Mouse (Mus musculus): ENCODE results near the gene Scarf2.
A peak's percentile ranks its signal among the peaks of the same experiment; 100 is the strongest.

Gene Scarf2

DNA sequence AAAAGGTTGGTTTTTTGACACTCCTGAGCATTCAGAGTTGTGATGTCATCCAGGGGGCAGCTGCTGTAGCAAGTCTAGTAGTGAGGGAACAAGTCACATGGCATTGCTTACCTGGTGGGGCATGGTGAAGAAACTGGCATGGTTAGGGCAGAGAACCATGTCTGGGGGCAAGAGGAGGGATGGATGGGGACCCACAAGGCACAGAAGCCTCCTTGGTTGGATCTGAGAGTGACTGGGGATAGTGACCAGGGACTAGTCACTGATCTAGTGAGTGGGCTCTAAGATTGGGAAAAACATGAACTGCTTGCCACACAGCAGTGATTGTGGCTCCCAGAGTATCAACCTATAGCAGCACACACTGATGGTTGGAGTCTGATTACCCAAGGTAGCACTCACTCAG lies 2.5 kb downstream of the Scarf2 start:
- DNase-seq (ENCODE audit: low spot score) = no peak

DNA sequence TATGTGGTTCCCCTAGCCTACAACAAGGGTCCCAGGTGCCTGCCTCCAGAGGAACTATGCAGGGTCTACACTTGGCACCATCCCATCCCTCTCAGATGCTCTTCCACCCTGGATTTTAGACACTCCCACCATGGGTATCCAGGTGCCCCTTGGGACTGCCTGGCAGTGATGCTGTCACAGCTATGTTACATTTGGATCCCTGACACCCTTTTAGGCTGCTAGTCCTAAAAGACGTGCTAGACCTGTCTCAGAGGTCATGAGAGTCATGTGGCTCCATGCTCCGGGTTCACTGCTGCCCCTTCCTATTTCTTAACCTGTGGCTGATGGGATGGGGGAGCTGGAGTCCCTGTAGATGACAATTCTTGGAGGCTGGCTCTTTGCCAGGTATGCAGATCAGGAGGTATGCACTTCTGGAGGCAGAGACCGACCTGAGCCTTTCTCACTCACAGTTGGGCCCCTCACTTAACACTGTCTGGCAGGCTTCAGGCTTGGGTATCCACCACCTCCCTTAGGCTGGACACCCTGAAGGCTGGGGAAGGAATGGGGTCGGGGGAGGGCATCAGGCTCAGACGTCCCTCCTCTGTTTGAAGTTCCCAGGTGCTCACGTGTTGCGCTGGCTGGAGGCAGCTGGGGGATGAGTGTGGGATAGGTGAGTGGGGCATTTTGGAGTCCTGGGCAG lies 4.8 kb downstream of the Scarf2 start:
- no peak for DNase-seq (ENCODE audit: low spot score)

DNA sequence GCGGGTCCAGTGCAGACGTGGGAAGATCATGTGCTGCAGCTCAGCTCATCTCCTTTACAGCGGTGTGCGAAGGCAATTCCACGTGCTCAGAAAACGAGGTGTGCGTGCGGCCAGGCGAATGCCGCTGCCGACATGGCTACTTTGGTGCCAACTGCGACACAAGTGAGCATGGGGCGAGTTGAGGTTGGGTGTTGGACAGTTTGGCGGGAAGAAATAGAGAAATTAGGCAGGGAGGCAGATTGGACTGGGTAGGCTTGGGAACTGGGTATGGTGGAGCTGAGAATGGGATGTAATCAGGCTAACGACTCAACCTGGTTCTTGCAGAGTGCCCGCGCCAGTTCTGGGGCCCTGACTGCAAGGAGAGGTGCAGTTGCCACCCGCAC lies 5.4 kb downstream of the Scarf2 start:
- DNase-seq (ENCODE audit: low spot score) = no peak

DNA sequence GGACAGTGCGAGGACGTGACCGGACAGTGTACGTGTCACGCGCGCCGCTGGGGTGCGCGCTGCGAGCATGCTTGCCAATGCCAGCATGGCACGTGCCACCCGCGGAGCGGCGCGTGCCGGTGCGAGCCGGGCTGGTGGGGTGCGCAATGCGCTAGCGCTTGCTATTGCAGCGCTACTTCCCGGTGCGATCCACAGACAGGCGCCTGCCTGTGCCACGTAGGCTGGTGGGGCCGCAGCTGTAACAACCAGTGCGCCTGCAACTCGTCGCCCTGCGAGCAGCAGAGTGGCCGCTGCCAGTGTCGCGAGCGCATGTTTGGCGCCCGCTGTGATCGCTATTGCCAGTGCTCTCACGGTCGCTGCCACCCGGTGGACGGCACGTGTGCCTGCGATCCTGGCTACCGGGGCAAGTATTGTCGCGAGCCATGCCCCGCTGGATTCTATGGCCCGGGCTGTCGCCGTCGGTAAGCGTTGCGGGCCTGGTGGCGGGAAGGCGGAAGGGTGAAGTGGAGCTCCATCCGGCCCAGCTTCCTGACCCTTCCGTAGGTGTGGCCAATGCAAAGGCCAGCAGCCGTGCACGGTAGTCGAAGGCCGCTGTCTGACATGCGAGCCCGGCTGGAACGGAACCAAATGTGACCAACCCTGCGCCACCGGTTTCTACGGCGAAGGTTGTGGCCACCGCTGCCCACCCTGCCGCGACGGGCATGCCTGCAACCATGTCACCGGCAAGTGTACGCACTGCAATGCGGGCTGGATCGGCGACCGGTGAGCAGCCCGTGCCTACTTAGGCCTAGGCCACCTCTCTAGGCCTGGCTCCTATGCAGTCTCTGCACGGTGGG lies 6.0 kb downstream of the Scarf2 start:
- DNase-seq (ENCODE audit: low spot score) = peak; percentile 33

DNA sequence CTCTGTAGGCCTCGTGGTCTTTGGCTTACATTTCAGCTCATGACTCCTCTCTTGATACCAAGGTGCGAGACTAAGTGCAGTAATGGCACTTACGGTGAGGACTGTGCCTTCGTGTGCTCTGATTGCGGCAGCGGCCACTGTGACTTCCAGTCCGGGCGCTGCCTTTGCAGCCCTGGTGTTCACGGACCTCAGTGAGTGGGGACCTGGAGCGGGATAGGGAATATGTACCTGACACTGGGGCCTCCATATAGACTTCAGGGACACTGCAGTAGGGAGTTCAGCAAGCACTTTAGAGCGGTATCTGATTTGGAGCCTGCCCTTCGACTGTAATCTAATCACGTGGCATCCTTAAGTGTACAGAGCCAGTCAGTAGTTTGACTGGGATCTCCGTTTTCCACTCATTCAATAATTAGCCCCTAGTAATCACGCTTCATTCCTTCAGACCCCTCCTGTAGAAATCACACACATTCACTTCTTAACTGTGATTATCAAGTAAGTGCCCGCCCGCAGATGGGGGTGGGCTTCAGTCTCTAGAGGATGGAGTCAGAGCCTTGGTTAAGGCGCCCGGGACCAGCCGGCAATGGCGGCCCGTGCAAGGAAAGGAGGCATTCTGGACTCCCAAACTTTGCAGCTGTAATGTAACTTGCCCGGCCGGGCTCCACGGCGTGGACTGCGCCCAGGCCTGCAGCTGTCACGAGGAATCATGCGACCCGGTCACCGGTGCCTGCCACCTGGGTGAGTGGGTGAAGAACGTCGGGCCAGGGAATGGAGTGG lies 6.8 kb downstream of the Scarf2 start:
- DNase-seq (ENCODE audit: low spot score) = no peak

DNA sequence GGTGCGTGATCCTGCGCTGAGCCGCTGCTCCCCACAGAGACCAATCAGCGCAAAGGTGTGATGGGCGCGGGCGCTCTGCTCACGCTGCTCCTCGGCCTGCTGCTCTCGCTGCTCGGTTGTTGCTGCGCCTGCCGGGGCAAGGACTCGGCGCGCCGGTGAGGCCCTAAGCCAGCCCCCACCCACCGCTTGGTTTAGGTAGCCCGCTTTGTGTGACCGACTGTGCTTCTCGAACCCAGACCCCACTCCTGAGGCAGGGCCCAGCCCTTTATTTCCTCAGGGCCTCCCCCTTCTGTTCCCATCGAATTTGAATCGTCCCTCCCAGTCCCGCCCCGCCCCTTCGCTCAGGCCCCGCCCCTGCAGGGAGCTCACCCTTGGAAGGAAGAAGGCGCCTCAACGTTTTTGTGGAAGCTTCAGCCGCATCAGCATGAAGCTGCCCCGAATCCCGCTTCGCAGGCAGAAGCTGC lies 7.4 kb downstream of the Scarf2 start:
- no peak for DNase-seq (ENCODE audit: low spot score)

DNA sequence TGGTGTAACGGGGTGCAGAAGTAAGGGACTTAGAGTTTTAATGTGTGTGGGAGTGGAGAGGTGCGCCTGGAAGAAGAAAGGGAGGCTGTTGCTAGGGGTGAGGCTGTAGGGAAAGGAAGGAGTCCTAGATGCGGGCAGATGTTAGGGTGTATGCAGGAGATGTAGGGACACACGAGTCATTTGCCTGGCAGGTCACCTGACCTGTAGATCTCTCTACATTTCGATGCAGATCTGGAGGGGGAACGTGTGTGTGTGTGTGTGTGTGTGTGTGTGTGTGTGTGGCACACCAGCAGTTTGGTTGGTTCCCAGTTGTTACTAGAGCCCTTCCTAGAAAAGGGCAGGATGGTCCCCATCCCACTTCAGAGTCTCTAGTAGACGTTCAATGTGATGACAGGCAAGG lies 7.9 kb downstream of the Scarf2 start:
- no peak for DNase-seq (ENCODE audit: low spot score)

DNA sequence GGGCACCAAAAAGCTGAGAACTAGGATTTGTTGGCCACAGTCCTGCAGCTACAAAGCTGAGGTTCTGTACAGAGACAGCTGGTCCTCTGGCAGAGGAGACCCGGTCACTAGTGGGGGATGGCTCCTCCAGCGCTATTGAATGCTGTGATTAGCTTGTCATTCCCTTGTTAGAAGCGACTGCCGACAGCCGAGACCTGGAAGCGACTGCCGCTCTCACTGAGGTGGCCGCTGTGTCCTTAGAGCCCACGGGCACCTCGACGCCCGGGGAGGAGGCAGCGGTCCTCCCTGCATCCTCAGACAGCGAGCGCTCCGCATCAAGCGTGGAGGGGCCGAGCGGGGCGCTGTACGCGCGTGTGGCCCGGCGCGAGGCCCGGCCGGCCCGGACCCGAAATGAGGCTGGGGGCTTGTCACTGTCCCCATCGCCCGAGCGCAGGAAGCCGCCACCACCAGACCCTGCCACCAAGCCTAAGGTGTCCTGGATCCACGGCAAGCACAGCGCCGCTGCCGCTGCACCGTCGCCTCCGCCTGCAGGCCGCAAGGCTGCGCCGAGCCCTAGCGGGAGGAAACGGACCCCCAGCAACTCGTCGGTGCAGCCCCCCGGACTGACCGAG lies 9.6 kb downstream of the Scarf2 start:
- no peak for DNase-seq (ENCODE audit: low spot score)

DNA sequence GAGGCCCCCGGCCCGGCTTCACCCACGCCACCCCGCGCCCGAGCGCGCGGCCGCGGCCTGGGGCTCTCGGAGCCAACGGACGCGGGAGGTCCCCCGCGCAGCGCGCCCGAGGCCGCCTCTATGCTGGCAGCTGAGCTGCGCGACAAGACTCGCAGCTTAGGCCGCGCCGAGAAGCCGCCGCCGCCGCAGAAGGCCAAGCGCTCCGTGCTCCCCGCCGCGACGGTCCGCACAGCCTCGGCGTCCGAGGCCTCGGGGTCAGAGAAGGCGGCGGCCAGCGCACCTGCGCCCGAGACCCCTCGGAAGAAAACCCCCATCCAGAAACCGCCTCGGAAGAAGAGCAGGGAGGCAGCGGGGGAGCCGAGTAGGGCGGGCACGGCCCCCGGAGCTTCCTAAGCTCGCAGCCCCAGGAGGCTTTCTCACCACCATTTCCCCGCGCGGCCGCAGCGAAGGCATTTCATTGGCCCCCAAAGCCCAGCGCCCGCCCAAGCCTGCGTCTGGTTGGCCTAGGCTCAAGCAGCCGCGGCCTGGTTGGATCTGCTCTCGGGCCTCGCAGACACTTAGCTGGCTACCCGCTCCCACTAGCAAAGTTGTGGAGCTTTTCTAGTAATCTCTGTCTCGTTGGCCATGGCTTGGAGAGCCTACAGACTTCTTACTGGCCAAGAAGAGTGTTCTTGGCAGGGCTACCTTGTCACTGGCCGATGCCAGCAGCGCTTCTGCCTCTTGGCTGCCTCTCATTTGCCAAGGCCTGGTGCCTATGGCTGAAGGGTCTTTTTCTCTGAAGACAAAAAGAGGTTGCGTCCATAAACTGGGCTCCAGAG lies 10.3 kb downstream of the Scarf2 start:
- peak; percentile 82 for DNase-seq (ENCODE audit: low spot score)

DNA sequence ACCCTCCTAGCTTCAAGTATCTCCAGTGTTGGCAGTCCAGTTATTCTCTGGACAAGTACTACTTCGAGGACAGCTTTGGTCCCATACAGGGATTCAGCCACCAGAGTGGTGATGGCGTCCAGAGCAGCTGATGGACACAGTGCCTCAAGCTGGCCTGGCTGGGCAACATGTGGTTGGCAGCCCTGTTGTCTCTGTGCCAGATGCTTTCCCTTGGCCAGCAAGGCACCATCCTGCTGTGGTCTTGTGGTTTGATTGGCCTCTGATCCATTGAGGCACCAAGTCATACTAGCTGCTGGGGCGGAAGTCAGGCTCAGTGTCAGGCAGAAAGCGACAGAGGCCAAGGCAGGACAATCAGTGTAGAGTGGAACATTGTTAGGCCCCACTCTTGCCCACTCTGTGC lies 12.0 kb downstream of the Scarf2 start:
- no peak for DNase-seq (ENCODE audit: low spot score)

DNA sequence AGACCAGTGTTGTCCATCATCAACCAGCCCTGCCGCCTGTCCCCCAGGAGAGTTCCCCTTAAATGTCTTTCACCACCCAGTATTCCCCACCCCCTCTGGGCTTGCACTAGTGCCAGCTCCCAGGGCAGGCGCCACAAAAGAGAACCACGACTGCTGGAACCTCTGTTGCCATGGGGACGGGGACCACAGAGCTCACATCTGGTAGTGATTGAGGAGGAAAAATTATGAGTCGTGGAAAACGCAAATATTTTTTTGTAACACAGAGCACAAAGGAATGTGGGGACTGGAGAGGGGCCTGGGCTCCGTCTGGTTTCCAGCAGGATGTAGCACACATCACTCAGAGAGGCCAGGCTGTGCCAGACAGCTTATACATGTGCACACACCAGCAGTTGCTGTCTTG lies 12.6 kb downstream of the Scarf2 start:
- peak; percentile 37 for DNase-seq (ENCODE audit: low spot score)

DNA sequence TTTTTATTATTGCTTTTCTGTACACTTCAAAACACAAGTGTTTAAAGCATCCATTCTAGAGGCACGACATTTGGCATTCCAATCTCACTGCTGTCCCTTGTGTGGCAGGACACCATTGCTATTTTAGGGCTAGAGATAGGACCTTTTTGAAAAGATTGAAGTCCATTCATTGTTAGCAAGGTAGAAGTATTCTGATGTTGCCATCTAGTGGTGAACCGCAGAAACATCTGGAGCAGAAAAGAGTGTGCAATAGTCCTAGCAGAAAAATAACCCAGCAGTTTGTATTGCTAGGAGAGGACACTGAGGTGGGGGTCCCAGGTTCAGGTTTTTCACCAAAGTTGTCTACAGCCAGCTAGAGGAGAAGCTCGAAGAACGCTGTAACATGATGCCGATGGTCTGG lies 15.0 kb downstream of the Scarf2 start:
- peak; percentile 37 for DNase-seq (ENCODE audit: low spot score)

DNA sequence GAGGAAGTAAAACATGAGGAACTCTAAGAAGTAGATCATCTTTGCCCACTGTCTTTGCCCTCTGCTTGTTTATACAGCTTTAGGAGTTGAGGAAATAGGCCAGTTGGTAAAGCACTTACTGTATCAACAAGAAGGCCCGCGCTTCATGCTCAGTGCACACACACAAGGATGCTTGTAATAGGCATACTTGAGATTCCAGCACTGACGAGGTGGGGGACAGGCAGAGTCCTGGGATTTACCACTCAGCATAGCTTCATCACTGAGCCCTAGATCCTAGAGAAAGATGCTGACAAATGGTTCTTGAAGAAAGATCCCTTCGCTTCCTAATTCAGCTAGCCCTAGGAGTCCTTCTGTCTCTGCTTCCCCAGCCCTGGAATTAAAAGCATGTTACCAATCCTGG lies 16.1 kb downstream of the Scarf2 start:
- DNase-seq (ENCODE audit: low spot score) = no peak

DNA sequence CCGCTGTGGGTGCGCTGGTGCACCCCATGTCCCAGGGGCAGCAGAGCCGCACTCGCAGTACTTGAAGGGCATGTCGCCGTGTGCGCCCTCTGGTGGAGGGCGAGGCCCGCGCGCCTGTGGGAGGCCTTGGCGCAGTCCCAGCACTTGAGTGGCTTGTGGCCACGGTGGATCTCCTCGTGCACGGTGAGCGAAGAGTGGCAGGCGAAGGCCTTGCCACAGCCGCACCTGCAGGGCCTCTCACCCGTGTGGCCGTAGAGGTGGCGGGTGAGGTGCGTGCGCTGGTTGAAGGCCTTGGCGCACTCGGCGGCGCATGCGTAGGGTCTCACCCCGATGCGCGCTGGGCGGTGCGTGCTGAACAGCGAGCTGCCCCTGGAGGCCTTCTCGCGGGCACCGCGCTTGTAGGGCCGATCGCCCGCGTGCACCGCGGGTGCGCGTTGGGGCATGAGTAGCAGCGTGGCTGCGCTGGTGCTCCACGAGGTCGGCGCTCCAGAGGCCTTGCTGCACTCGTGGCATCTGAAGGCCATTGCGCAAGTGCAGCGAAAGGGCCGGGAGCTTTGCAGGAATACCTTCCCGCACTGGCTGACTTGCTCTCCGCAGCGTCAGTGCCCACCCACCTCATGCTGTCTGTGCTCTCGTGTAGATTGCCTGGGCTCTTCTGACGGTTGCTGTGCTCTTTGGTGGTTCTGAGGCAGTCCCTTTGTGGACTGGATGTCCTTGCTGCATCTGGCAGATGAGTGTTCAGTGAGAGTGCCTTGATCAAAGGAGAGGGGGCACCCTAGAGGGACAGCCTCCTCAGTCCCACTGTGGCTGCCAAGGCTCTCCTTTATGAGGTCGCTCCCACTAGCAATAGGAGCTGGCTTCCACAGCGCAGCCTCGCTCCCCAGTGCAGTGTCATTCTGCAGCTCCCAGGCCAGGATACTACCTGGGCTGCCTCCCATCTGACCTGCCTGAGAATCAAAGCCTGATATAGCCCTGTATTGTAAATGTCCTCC lies 18.6 kb downstream of the Scarf2 start:
- DNase-seq (ENCODE audit: low spot score) = peak; percentile 63

DNA sequence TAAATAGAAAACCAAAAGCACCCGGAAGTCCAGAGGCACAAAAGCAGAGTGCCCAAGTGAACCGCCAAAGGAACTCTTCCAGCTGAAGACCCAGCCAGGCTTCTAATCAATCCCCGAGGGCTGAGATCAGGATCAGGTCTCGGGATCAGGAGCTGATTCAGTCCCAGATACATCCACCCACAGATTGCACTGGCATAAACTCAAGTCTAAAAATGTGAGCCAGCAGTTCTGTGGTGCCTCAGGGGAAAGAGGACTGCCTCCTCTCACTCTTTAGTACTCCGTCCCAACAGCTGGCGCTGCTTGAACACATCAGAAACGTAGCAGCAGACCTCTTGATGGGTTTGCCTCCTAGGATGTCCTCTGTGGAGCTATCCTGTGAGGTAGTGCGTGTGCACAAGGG lies 19.4 kb downstream of the Scarf2 start:
- DNase-seq (ENCODE audit: low spot score) = no peak

DNA sequence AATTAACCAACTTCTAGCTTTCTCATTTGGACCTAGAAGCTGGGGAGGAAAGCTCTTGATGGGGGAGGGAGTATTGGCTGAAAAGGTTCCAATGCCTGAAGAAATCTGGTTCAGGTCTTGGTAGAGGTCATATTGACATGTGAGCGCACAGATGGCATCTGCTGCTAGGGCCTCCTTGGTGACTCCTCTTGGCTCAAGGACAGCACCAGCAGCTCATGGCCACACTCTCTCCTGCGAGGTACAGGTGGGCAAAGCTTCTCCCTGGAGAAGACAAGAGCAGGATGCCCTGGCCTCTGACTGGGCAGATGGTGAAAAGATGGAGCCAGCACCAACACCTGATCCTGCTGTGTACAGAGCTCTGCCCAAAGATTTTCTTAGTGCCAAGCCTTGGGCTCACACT lies 29.4 kb downstream of the Scarf2 start:
- no peak for DNase-seq (ENCODE audit: low spot score)

DNA sequence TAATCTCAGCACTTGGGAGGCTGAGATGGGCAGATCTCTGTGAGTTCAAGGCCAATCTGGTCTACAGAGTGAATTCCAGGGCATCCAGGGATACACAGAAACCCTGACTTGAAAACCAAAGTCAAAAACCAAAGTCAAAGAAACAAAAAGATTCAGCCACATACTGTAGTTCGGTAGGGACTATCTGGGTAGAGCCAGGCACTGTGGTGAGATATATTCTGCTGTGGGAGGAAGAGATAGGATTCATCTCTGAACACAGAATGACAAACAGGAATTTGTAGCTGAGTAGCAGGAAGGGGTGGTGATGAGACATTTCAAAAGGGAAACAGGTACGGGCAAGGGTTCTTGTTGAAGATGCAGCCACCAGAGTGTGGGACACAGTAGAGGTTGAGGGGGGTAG lies 31.1 kb downstream of the Scarf2 start:
- no peak for DNase-seq (ENCODE audit: low spot score)

DNA sequence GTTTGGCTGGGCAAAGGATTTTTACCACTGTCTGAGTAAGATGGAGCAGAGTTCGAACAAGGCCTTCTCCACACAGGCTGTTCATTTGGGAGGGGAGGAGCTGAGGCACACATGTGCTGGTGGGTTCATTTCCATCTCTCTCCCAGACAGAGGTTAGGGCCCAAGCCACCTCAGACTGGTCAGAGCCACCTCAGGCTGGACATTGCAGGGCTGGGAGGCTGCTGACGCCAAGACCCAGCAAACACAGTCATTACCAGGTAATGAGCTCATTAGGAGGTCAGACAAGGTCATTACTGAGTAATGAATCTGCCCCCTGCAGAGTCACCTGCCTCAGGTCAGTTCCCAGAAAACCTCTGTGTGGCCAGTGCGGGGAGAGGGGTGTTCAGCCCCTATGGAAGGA lies 31.8 kb downstream of the Scarf2 start:
- DNase-seq (ENCODE audit: low spot score) = no peak

DNA sequence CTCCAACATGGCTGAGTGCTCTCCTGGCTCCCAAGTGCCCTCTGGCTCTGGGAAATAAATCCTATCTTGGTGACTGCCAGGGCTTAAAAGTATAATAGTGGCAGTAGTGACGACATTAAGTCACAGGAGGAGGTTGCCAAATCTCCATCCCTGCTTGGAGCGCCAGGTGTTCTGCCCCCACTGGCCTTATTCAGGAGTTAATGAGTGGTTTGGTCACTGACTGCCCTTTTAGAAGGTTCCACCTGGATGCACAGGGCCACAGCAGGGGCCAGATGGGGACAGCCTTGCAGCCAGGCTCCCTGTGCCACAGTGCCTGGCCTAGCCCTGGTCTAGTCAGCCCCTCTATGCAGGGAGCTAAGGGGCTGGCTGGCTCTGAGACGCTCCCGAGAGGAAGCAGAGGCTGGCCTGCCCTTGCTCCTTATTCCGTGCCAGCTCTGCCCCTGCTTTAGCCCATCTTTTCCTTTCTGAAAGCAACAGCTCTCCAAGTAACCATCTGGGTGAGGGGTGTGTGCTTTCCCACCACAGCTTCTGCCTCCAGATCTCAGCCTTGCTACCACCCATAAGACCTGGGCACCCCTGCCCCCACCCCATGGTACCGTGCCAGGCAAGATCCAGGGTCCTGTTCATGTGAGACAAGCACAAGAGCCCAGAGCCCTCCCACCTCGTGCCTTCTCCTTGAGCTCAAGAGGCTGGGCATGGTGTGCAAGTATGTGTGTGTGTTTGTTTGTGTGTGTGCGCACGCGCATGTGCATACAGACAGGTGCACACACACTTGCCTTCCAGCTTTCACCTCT lies 33.5 kb downstream of the Scarf2 start:
- DNase-seq (ENCODE audit: low spot score) = no peak

DNA sequence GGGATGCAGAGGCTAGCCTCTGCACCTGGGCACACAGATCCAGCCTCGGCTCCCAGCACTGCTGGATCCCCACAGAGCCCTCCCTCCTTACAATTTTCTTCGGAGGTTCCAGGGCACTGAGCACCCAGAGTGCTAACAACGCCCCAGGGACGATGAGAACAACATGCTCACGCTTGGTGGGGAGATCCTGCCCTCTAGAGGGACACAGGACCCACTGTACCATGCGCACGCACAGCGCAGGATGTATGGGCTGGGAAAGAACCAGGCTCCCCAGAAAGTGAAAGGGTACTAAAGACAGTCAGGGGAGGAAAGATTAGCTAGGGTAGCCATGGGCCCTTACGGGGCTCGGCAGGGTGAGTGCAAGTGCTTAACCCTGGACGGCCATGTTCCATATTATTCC lies 34.7 kb downstream of the Scarf2 start:
- DNase-seq (ENCODE audit: low spot score) = no peak

Data from urinary bladder, postnatal 14 days (tissue).